Mouse (Mus musculus) CD4-positive, CD25-positive, alpha-beta regulatory T cell, adult 4 months (primary cell): Measurements from ENCODE around the gene Ripor3. TPM values are rescaled to one million over a fixed set of nuclear protein-coding genes. Genes with fewer than 3 reads are reported as not detected.
"Not testable (repeated sequence)": the region's sequence is repeated elsewhere in the genome, so short reads cannot be mapped to it uniquely, and the experiment has no call there.

Source experiments
- ATAC-seq: one replicate; pipeline ENCODE4 v1.8.0; 2017
- polyA plus RNA-seq, 2 experiments: library from polyadenylated mRNA; unstranded; fragments of 100-300 nt; shearing (Covaris generic); gene quantifications; one replicate each; pipeline ENCODE4 v1.2.1; 2017

The Ripor3 gene
- polyA plus RNA-seq, result under 1 TPM; 0.17 to 0.63 TPM

- peak; percentile 73 for ATAC-seq
These were observed at the start of gene Ripor3 for GRCm38 (mm10) chr2:168009936-168010668. Ripor3 (minus strand) TSS chr2:168010618.

DNA sequence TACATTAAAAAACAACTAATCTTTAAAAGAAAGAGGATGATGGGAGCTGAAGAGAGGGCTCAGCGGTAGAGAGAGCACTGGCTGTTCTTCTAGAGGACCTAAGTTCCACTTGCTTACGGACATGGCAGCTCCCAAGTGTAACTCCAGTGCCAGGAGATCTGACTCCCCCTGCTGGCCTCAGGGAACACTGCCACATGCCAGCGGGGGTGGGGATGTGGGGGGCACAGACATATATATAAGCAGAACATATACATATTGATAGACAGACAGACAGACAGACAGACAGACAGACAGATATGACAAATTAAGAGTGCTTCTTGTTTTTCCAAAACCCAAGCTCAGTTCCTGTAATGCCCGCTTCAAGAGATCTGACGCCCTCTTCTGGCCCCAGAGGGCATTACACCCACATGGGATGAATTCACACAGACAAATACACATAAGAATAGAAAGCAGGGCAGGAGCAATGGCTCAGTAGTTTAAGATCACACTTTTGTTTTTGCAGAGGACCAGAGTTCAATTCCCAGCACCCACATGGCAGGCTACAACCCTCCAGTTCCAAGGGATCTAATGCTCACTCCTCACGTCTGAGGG lies 48.9 kb upstream of the Ripor3 start:
- no peak for ATAC-seq

GRCm38 (mm10) chr2:168058488-168059199 lies 48.2 kb upstream of the Ripor3 start:
- ATAC-seq, result no peak

- ATAC-seq, result not testable (repeated sequence)
These were observed 47.5 kb upstream of the Ripor3 start for GRCm38 (mm10) chr2:168057876-168058275.

DNA sequence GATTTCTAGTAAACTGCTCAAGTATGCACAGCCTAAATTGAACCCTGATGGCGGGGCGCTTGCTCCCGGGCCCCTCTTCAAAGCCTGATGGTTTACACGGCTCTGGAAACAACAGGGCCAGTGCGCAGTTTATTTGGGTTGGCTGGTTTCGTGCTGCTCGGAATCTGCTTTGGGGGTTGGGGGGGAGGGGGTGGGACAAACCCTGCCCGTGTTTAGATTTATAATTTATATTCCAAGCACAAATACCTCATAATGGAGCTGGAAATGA lies 46.2 kb upstream of the Ripor3 start:
- no peak for ATAC-seq

DNA sequence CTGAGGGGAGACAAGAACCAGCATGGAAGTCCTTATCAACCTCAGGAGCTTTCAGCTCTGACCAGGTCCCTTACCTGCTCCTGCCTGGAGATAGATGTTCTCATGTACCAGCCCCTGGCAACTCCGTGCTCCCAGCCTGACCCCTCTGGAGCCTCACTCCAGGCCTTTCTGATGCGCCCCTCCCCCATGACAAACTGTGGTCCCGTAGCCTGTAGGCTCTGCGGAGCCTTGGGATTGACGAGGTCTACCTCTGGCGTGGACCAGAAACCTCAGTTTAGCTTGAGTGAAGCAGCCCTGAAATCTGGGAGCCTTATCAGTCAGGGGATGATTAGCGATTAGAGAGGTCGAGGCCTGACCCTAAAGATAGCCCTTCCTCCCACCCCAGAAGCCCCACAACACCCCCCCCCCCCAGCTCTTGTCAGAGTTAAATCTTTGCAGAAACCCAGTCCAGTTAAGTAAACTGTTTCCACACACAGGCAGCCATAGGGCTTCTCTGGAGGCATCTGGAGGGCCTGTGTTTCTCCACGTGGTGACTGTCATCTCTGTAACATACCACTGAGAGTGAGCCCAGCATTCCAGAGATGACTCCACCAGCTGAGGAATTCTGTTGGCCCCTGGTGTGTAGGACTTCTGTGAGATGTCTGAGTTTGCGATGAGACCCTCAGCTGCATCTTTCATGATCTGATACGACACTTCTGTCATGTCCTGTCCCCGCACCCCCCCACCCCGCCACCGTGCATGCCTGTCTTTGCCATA lies 45.7 kb upstream of the Ripor3 start:
- ATAC-seq, result no peak

DNA sequence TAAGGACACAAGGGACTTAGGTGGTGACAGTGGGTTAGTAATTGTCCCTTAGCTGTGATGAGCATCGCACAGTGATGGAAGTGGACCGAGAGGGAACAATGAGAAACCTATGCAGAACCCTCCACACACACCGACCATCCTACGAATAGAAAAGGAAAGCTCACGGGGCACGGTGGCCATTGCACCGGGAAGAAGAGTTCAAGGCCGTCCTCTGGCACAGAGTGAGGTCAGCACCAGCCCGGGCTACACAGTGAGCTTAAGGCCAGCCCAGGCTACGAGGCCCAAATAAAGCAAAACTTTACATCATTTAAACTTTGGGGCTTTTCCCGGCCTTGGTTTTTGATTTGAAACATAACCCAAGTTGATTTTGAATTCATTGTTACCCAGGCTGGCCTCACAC lies 43.7 kb upstream of the Ripor3 start:
- ATAC-seq, result no peak

DNA sequence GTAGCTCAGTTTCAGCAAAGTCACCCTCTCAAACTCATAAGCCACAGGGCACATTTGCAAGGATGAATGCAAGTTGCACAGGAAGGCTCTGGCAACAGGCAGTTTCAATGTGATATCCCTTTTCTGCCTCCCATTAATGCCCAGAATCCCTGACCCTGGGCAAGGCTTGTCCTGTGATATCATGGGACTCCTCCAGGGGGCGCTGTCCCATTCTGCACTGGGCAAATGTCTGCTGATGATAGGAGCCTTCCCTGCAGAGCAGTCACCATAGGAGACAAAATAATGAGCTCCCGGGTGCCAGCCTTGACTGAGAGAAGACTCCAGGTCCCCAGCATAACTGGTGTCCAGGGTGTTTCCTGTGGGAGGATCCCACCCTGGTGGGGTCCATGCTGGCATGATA lies 42.3 kb upstream of the Ripor3 start:
- ATAC-seq, result no peak

DNA sequence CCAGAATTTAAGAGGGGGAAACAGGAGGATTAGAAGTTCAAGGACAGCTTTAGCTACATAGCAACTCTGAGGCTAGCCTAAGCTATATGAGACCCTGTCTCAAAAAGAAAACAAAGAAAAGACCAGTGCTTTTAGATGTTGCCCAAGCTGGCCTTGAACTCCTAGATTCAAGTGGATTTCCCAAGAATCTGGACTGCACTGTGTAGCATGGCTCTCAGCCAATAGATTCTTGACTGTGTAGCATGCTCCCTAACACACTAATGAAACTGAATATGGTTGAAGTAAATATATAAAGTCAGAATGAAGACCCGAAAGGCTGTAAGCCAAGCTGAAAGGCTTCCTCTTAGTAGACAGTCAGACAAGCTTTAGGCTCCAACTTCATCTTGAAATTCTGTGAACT lies 41.7 kb upstream of the Ripor3 start:
- ATAC-seq, result no peak

- no peak for ATAC-seq
These were observed 39.9 kb upstream of the Ripor3 start for GRCm38 (mm10) chr2:168050000-168050942.

DNA sequence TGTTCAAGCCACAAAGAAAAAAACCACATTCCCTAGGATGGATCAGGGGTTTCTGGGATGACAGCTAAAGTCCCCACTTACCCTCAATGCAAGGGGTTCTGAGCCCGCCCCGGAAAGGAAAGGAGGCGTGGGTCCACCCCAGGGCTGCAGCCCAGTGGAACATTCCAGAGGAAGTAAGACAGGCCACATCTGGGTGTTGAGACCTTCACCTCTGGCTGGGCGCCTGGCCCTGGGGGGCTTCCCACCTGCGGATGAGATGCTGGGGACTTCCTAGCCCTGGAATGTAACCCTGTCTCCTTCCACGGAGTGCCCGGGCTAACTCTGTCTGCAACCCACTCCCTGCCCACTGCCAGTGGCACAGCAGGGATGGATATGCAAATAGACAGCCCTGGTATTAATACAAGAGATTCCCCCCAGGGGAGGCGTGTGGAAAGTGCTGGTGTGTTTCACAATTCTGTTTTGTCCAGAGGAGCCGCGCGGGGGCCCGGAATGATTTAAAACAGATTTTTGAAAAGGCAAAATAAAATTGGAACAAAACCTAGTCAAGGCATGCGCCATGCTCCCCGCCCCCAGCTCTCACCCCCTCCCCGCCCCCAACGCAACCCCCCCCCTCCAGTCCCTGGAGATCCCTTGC lies 38.7 kb upstream of the Ripor3 start:
- no peak for ATAC-seq

GRCm38 (mm10) chr2:168046467-168046866 lies 36.0 kb upstream of the Ripor3 start:
- no peak for ATAC-seq

- ATAC-seq, result no peak
These were observed 35.4 kb upstream of the Ripor3 start for GRCm38 (mm10) chr2:168045771-168046170.

DNA sequence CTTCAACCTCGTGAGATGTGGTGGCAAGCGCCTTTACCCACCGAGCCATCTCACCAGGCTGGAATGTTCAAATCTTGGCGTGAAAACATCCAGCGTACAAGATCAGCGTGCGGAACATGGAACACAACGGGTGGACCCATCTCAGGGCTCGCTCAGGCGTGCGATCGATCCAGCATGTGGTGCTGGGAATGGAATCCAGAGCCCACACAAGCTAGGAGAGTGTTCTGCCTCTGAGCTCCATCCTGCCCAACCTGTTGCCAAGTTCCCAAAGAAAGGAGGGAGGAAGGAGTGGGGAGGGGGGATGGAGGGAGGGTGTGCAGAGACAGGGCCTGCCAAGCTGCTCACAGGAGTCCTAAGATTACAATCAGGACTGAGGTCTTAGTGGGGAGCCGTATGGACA lies 34.9 kb upstream of the Ripor3 start:
- no peak for ATAC-seq

- no peak for ATAC-seq
These were observed 34.4 kb upstream of the Ripor3 start for GRCm38 (mm10) chr2:168044681-168045287.

DNA sequence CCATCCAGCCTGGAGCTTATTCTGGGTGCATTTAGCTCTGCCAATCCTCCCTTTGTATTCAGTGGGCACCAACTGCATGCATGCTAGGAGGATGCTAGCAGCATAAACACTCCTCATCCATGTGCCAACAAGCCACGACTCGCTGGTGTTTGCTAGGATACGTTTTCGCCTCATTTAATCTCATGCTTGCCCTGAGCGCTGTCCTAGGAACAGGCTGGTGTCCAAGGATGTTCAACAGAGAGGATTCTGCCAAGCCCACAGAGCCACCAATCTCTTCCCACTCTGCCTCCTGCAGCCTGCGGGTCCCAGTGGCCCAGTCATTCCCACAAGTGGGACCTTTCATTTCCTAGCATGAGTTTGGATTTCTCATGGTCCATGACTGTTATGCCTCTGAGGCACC lies 31.6 kb upstream of the Ripor3 start:
- ATAC-seq, result no peak

GRCm38 (mm10) chr2:168040751-168041150 lies 30.3 kb upstream of the Ripor3 start:
- no peak for ATAC-seq

- no peak for ATAC-seq
These were observed 26.6 kb upstream of the Ripor3 start for GRCm38 (mm10) chr2:168037063-168037462.

- ATAC-seq, result no peak
These were observed 25.5 kb upstream of the Ripor3 start for GRCm38 (mm10) chr2:168035907-168036306.

DNA sequence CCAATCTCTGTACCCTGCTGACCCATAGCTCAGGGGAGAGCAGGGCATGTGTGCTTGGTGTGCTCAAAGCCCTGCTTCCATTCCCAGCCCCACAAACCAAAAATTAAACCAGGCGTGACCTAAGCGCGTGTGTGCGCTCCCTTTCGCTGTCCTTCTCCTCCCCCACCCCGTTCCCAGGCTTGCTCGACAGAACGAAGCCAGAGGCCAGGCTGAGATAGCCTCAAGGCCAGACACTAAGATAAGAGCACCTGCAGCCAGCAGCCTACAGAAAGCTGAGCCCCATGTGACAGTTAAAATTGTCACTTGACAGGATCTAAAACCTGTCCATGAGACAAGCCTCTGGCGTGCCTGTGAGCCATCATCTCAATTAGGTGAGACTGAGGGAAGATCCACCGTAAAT lies 23.5 kb upstream of the Ripor3 start:
- no peak for ATAC-seq

DNA sequence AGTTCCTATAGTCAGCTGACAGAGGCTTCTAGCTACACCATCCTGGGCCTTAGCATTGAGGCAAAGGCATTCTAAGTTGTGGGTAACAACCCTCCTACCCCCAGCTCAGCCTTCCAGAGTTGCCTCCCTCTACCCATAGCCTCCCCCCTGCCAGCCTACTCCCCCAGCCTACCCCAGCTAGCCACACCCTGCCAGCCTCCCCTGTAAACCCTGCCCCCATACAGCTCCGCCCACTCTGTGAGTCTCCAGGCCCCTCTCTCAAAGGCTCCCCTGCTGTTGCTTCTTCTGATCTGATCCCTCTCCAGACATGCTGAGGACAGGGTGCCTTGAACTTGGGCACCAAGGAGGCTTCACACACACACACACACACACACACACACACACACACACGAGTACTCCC lies 21.4 kb upstream of the Ripor3 start:
- no peak for ATAC-seq
